Mouse (Mus musculus): ENCODE measurements at regions not wholly inside any gene's neighbourhood (a gene's known extent, or its start where the extent isn't known, plus 50 kb on each side); places are given as distances from the start of the nearest gene placed in this dataset.

- no peak for ATAC-seq (ENCODE audit: extremely low read depth, insufficient number of reproducible peaks, low FRiP score, low TSS enrichment)
- Histone ChIP-seq H3K4me3 (no peak overlapping the region), H3K4me1 (no peaks in the 10 kb centered on the region), H3K9ac (no peak overlapping the region), H3K9me3 (no peaks in the 10 kb centered on the region), H3K4me2 (no peak overlapping the region), H3K27me3 (replicated peaks) (no peaks in the 10 kb centered on the region), H3K27ac (replicated peaks) (no peak overlapping the region), H3K36me3 (no peaks in the 10 kb centered on the region)
- WGBS, result 77% methylated on average over 4 of the region's 4 CpGs
These were observed 279.8 kb upstream of the Mad2l1 start for GRCm38 (mm10) chr6:66255378-66255777.

GRCm38 (mm10) chr6:66263429-66263828 is 271.8 kb upstream of the Mad2l1 start:
- 66% methylated on average over 3 of the region's 3 CpGs for WGBS
- ATAC-seq (ENCODE audit: extremely low read depth, insufficient number of reproducible peaks, low FRiP score, low TSS enrichment), result no peak
- Histone ChIP-seq H3K9me3 (no peaks in the 10 kb centered on the region), H3K27me3 (replicated peaks) (no peaks in the 10 kb centered on the region), H3K4me1 (no peaks in the 10 kb centered on the region), H3K36me3 (no peaks in the 10 kb centered on the region), H3K4me3 (no peak overlapping the region), H3K9ac (no peak overlapping the region), H3K27ac (replicated peaks) (no peak overlapping the region), H3K4me2 (no peak overlapping the region)

- H3K4me2 ChIP-seq, result no peak overlapping the region
- no peak overlapping the region for H3K9ac ChIP-seq
- no peak overlapping the region for H3K27ac ChIP-seq (replicated peaks)
- WGBS, result 74% methylated on average over 1 of the region's 1 CpGs
- no peak for ATAC-seq (ENCODE audit: extremely low read depth, insufficient number of reproducible peaks, low FRiP score, low TSS enrichment)
- H3K27me3 ChIP-seq (replicated peaks), result no peaks in the 10 kb centered on the region
- H3K36me3 ChIP-seq, result no peaks in the 10 kb centered on the region
- no peak overlapping the region for H3K4me3 ChIP-seq
- no peaks in the 10 kb centered on the region for H3K9me3 ChIP-seq
- no peaks in the 10 kb centered on the region for H3K4me1 ChIP-seq
These were observed 271.3 kb upstream of the Mad2l1 start for GRCm38 (mm10) chr6:66263918-66264317.

GRCm38 (mm10) chr6:66268427-66268826 is 266.8 kb upstream of the Mad2l1 start:
- Histone ChIP-seq H3K27me3 (replicated peaks) (no peaks in the 10 kb centered on the region), H3K4me3 (no peak overlapping the region), H3K4me2 (no peak overlapping the region), H3K36me3 (no peaks in the 10 kb centered on the region), H3K4me1 (peaks cover 30% of the 10 kb centered on the region), H3K27ac (replicated peaks) (no peak overlapping the region), H3K9ac (no peak overlapping the region), H3K9me3 (no peaks in the 10 kb centered on the region)
- no peak for ATAC-seq (ENCODE audit: extremely low read depth, insufficient number of reproducible peaks, low FRiP score, low TSS enrichment)
- 56% methylated on average over 3 of the region's 3 CpGs for WGBS

GRCm38 (mm10) chr6:66271414-66272206 is 263.6 kb upstream of the Mad2l1 start:
- H3K36me3 ChIP-seq, result no peaks in the 10 kb centered on the region
- no peak overlapping the region for H3K4me2 ChIP-seq
- 26% methylated on average over 6 of the region's 6 CpGs for WGBS
- no peaks in the 10 kb centered on the region for H3K9me3 ChIP-seq
- ATAC-seq (ENCODE audit: extremely low read depth, insufficient number of reproducible peaks, low FRiP score, low TSS enrichment), result no peak
- H3K9ac ChIP-seq, result no peak overlapping the region
- peaks cover 30% of the 10 kb centered on the region for H3K4me1 ChIP-seq
- H3K4me3 ChIP-seq, result no peak overlapping the region
- peak overlapping the region; percentile 36 for H3K27ac ChIP-seq (replicated peaks)
- H3K27me3 ChIP-seq (replicated peaks), result no peaks in the 10 kb centered on the region

- ATAC-seq (ENCODE audit: extremely low read depth, insufficient number of reproducible peaks, low FRiP score, low TSS enrichment), result no peak
These were observed 263.0 kb upstream of the Mad2l1 start for GRCm38 (mm10) chr6:66272216-66272615.

GRCm38 (mm10) chr6:66274737-66275136 is 260.5 kb upstream of the Mad2l1 start:
- no peak overlapping the region for H3K4me2 ChIP-seq
- H3K27me3 ChIP-seq (replicated peaks), result no peaks in the 10 kb centered on the region
- H3K4me1 ChIP-seq, result peaks cover 30% of the 10 kb centered on the region
- WGBS, result 86% methylated on average over 4 of the region's 4 CpGs
- ATAC-seq (ENCODE audit: extremely low read depth, insufficient number of reproducible peaks, low FRiP score, low TSS enrichment), result no peak
- H3K4me3 ChIP-seq, result no peak overlapping the region
- no peak overlapping the region for H3K9ac ChIP-seq
- 0 out of 2 replicates have a peak, but pooled peaks cover 6% of the 10 kb centered on the region for H3K9me3 ChIP-seq
- H3K36me3 ChIP-seq, result no peaks in the 10 kb centered on the region
- no peak overlapping the region for H3K27ac ChIP-seq (replicated peaks)

More at GRCm38 (mm10) chr6:66272216-66272615, 263.0 kb upstream of the Mad2l1 start:
- Histone ChIP-seq H3K4me3 (no peak overlapping the region), H3K36me3 (no peaks in the 10 kb centered on the region), H3K9ac (no peak overlapping the region), H3K4me1 (peaks cover 30% of the 10 kb centered on the region), H3K27ac (replicated peaks) (peak overlapping the region; percentile 36), H3K9me3 (0 out of 2 replicates have a peak, but pooled peaks cover 1% of the 10 kb centered on the region), H3K27me3 (replicated peaks) (no peaks in the 10 kb centered on the region), H3K4me2 (no peak overlapping the region)
- 47% methylated on average over 2 of the region's 2 CpGs for WGBS

- Histone ChIP-seq H3K36me3 (no peaks in the 10 kb centered on the region), H3K27me3 (replicated peaks) (no peaks in the 10 kb centered on the region), H3K9ac (no peak overlapping the region), H3K4me1 (no peaks in the 10 kb centered on the region), H3K4me2 (no peak overlapping the region), H3K9me3 (0 out of 2 replicates have a peak, but pooled peaks cover 6% of the 10 kb centered on the region), H3K27ac (replicated peaks) (no peak overlapping the region), H3K4me3 (no peak overlapping the region)
- WGBS, result 76% methylated on average over 8 of the region's 8 CpGs
- ATAC-seq (ENCODE audit: extremely low read depth, insufficient number of reproducible peaks, low FRiP score, low TSS enrichment), result no peak
These were observed 254.5 kb upstream of the Mad2l1 start for GRCm38 (mm10) chr6:66280701-66281100.

GRCm38 (mm10) chr6:66282566-66283115 is 252.5 kb upstream of the Mad2l1 start:
- ATAC-seq (ENCODE audit: extremely low read depth, insufficient number of reproducible peaks, low FRiP score, low TSS enrichment), result no peak
- Histone ChIP-seq H3K27me3 (replicated peaks) (no peaks in the 10 kb centered on the region), H3K4me2 (no peak overlapping the region), H3K36me3 (no peaks in the 10 kb centered on the region), H3K9ac (no peak overlapping the region), H3K4me1 (no peaks in the 10 kb centered on the region), H3K9me3 (0 out of 2 replicates have a peak, but pooled peaks cover 3% of the 10 kb centered on the region), H3K27ac (replicated peaks) (no peak overlapping the region), H3K4me3 (no peak overlapping the region)
- WGBS, result 75% methylated on average over 6 of the region's 6 CpGs

GRCm38 (mm10) chr6:66283521-66283920 is 251.7 kb upstream of the Mad2l1 start:
- no peaks in the 10 kb centered on the region for H3K4me1 ChIP-seq
- H3K9ac ChIP-seq, result no peak overlapping the region
- WGBS, result 82% methylated on average over 4 of the region's 4 CpGs
- no peaks in the 10 kb centered on the region for H3K27me3 ChIP-seq (replicated peaks)
- H3K27ac ChIP-seq (replicated peaks), result no peak overlapping the region
- no peak overlapping the region for H3K4me2 ChIP-seq
- 0 out of 2 replicates have a peak, but pooled peaks cover 3% of the 10 kb centered on the region for H3K9me3 ChIP-seq
- no peaks in the 10 kb centered on the region for H3K36me3 ChIP-seq
- ATAC-seq (ENCODE audit: extremely low read depth, insufficient number of reproducible peaks, low FRiP score, low TSS enrichment), result no peak
- H3K4me3 ChIP-seq, result no peak overlapping the region

GRCm38 (mm10) chr6:66287607-66288006 is 247.6 kb upstream of the Mad2l1 start:
- ATAC-seq (ENCODE audit: extremely low read depth, insufficient number of reproducible peaks, low FRiP score, low TSS enrichment), result no peak
- Histone ChIP-seq H3K27ac (replicated peaks) (no peak overlapping the region), H3K4me2 (no peak overlapping the region), H3K27me3 (replicated peaks) (no peaks in the 10 kb centered on the region), H3K9ac (no peak overlapping the region), H3K4me1 (no peaks in the 10 kb centered on the region), H3K36me3 (no peaks in the 10 kb centered on the region), H3K9me3 (no peaks in the 10 kb centered on the region), H3K4me3 (no peak overlapping the region)

- Histone ChIP-seq H3K9me3 (no peaks in the 10 kb centered on the region), H3K36me3 (no peaks in the 10 kb centered on the region), H3K4me1 (no peaks in the 10 kb centered on the region), H3K9ac (no peak overlapping the region), H3K4me3 (no peak overlapping the region), H3K27me3 (replicated peaks) (no peaks in the 10 kb centered on the region), H3K4me2 (no peak overlapping the region), H3K27ac (replicated peaks) (no peak overlapping the region)
- WGBS, result 32% methylated on average over 3 of the region's 3 CpGs
- ATAC-seq (ENCODE audit: extremely low read depth, insufficient number of reproducible peaks, low FRiP score, low TSS enrichment), result no peak
These were observed 246.0 kb upstream of the Mad2l1 start for GRCm38 (mm10) chr6:66289196-66289595.

Data from heart, embryonic 13.5 days (tissue).